Mouse (Mus musculus) hindbrain, embryonic 15.5 days (tissue): Measurements from ENCODE around the gene Rnase9. TPM values are rescaled to one million over a fixed set of nuclear protein-coding genes. Genes with fewer than 3 reads are reported as not detected.

Experiments used
- ATAC-seq: fragments of 200-750 bp; cut with Nextera tagmentation; 2 replicates; pipeline ENCODE4 v1.8.0; 2017; ENCODE audit warnings: low read depth, moderate number of reproducible peaks, moderate TSS enrichment; ENCODE audit not compliant: low FRiP score
- H3K27ac ChIP-seq: fragments of 300-500 bp; sonication (generic); replicated peaks from 2 replicates; pipeline ENCODE4 v1.5.1; 2015; ENCODE audit warnings: mild to moderate bottlenecking, inconsistent platforms
- H3K27me3 ChIP-seq: fragments of 300-500 bp; sonication (generic); 2 replicates; pipeline ENCODE4 v1.6.1; 2015; ENCODE audit warnings: control low read depth, inconsistent platforms
- H3K36me3 ChIP-seq: fragments of 300-500 bp; sonication (generic); 2 replicates; pipeline ENCODE4 v1.6.1; 2015; ENCODE audit warnings: control low read depth, inconsistent platforms
- H3K4me1 ChIP-seq: fragments of 300-500 bp; sonication (generic); replicated peaks from 2 replicates; pipeline ENCODE4 v1.6.1; 2015; ENCODE audit warnings: control low read depth, inconsistent platforms
- H3K4me2 ChIP-seq: fragments of 300-500 bp; sonication (generic); 2 replicates; pipeline ENCODE4 v1.6.1; 2015; ENCODE audit warnings: moderate library complexity, mild to moderate bottlenecking, inconsistent platforms
- H3K4me3 ChIP-seq: fragments of 300-500 bp; sonication (generic); 2 replicates; pipeline ENCODE4 v1.5.1; 2015; ENCODE audit warnings: mild to moderate bottlenecking, inconsistent platforms
- H3K9ac ChIP-seq: fragments of 300-500 bp; sonication (generic); 2 replicates; pipeline ENCODE4 v1.6.1; 2015; ENCODE audit warnings: inconsistent platforms
- H3K9me3 ChIP-seq: fragments of 300-500 bp; sonication (generic); 2 replicates; pipeline ENCODE4 v1.6.1; 2016; ENCODE audit warnings: control low read depth, inconsistent platforms
- WGBS: fragments of 180-500 bp; shearing (Covaris S2); methylation state at CpG from one replicate; pipeline ENCODE4 v1.1.7; 2015; 5-methylcytosine and 5-hydroxymethylcytosine counted together
- polyA plus RNA-seq: library from polyadenylated mRNA; unstranded; fragments of >200 nt; fragmentation: Nextera tagmentation; extraction: Ambion mirVana; gene quantifications from 2 replicates; pipeline ENCODE4 v1.2.1, GENCODE M21; 2015

Gene Rnase9
- polyA plus RNA-seq, 1 experiment from 2014 or later, result not detected

GRCm38 (mm10) chr14:50997999-50998666 is 43.5 kb downstream of the Rnase9 start:
- Histone ChIP-seq H3K4me3 (no peak overlapping the region), H3K27me3 (no peaks in the 10 kb centered on the region), H3K36me3 (no peaks in the 10 kb centered on the region), H3K9ac (no peak overlapping the region), H3K4me1 (no peaks in the 10 kb centered on the region), H3K27ac (no peak overlapping the region), H3K4me2 (no peak overlapping the region), H3K9me3 (no peaks in the 10 kb centered on the region)
- WGBS, result 84% methylated on average over 2 of the region's 2 CpGs
- ATAC-seq, result no peak

- Histone ChIP-seq H3K27ac (no peak overlapping the region), H3K4me3 (no peak overlapping the region), H3K27me3 (no peaks in the 10 kb centered on the region), H3K36me3 (no peaks in the 10 kb centered on the region), H3K4me1 (no peaks in the 10 kb centered on the region), H3K9ac (no peak overlapping the region), H3K4me2 (no peak overlapping the region), H3K9me3 (no peaks in the 10 kb centered on the region)
- 88% methylated on average over 3 of the region's 3 CpGs for WGBS
- no peak for ATAC-seq
Observed at GRCm38 (mm10) chr14:50997088-50997487, 44.6 kb downstream of the Rnase9 start.

- 87% methylated on average over 3 of the region's 3 CpGs for WGBS
- Histone ChIP-seq H3K9me3 (no peaks in the 10 kb centered on the region), H3K4me3 (no peak overlapping the region), H3K4me2 (no peak overlapping the region), H3K36me3 (no peaks in the 10 kb centered on the region), H3K27ac (no peak overlapping the region), H3K4me1 (no peaks in the 10 kb centered on the region), H3K9ac (no peak overlapping the region), H3K27me3 (no peaks in the 10 kb centered on the region)
- ATAC-seq, result no peak
Observed at GRCm38 (mm10) chr14:50991037-50991436, 50.6 kb downstream of the Rnase9 start.

Other genes starting within 250 kb of the Rnase9 start
- not detected in 2 replicates for gene Ccnb1ip1, start 234.1 kb downstream of the Rnase9 start, polyA plus RNA-seq
- 44.3 and 45.4 TPM in 2 replicates for gene Parp2, start 234.0 kb downstream of the Rnase9 start, polyA plus RNA-seq
- 2.0 and 2.9 TPM in 2 replicates for gene Tep1, start 171.3 kb downstream of the Rnase9 start, polyA plus RNA-seq
- 3.1 and 3.3 TPM in 2 replicates for gene Klhl33, start 144.4 kb downstream of the Rnase9 start, polyA plus RNA-seq
- gene Osgep, start 117.0 kb downstream of the Rnase9 start, polyA plus RNA-seq, result 110 and 111 TPM in 2 replicates
- 172 and 178 TPM in 2 replicates for gene Apex1, start 116.9 kb downstream of the Rnase9 start, polyA plus RNA-seq
- gene Pip4p1, start 111.0 kb downstream of the Rnase9 start, polyA plus RNA-seq, result 92.4 and 107 TPM in 2 replicates
- gene Pnp, start 110.8 kb downstream of the Rnase9 start, polyA plus RNA-seq, result 22.1 and 25.5 TPM in 2 replicates
- gene Gm49342, start 97.4 kb downstream of the Rnase9 start, polyA plus RNA-seq, result not detected in 2 replicates
- 0.79 and 0.82 TPM in 2 replicates for gene Pnp2, start 85.9 kb downstream of the Rnase9 start, polyA plus RNA-seq
- gene Rnase10, start 34.1 kb downstream of the Rnase9 start, polyA plus RNA-seq, result not detected in 2 replicates
- gene Rnase11, start 8.3 kb upstream of the Rnase9 start, polyA plus RNA-seq, result not detected in 2 replicates
- gene Rnase12, start 15.8 kb upstream of the Rnase9 start, polyA plus RNA-seq, result not detected in 2 replicates
- 0.05 and 0.08 TPM in 2 replicates for gene Olfr750, start 32.6 kb upstream of the Rnase9 start, polyA plus RNA-seq
- gene Rnase4, start 49.2 kb upstream of the Rnase9 start, polyA plus RNA-seq, result 16.4 and 17.6 TPM in 2 replicates
- 5.0 TPM in 2 replicates for gene Ang, start 49.3 kb upstream of the Rnase9 start, polyA plus RNA-seq
- not detected in 2 replicates for gene Eddm3b, start 72.6 kb upstream of the Rnase9 start, polyA plus RNA-seq
- gene Rnase6, start 82.0 kb upstream of the Rnase9 start, polyA plus RNA-seq, result 0.84 and 1.4 TPM in 2 replicates
- gene Rnase1, start 104.9 kb upstream of the Rnase9 start, polyA plus RNA-seq, result 0.54 and 0.96 TPM in 2 replicates
- not detected in 2 replicates for gene Rnase2b, start 120.4 kb upstream of the Rnase9 start, polyA plus RNA-seq
- gene Ang2, start 157.3 kb upstream of the Rnase9 start, polyA plus RNA-seq, result not detected in 2 replicates
- gene Ear14, start 161.5 kb upstream of the Rnase9 start, polyA plus RNA-seq, result not detected in 2 replicates
- gene Rnase2a, start 214.2 kb upstream of the Rnase9 start, polyA plus RNA-seq, result not detected in 2 replicates